Mouse (Mus musculus) hindbrain, embryonic 13.5 days (tissue): ENCODE results near the gene Zbtb43. TPM values are rescaled to one million over a fixed set of nuclear protein-coding genes. Genes with fewer than 3 reads are reported as not detected.

Source experiments
- ATAC-seq: fragments of 200-750 bp; cut with Nextera tagmentation; 2 replicates; pipeline ENCODE4 v1.8.0; 2017; ENCODE audit warnings: moderate TSS enrichment; ENCODE audit not compliant: low FRiP score
- H3K27ac ChIP-seq: fragments of 300-500 bp; sonication (generic); 2 replicates; pipeline ENCODE4 v1.5.1; 2015; ENCODE audit warnings: inconsistent platforms, mild to moderate bottlenecking, moderate library complexity
- H3K27me3 ChIP-seq: fragments of 300-500 bp; sonication (generic); 2 replicates; pipeline ENCODE4 v1.6.1; 2015; ENCODE audit warnings: mild to moderate bottlenecking, inconsistent platforms
- H3K36me3 ChIP-seq: fragments of 300-500 bp; sonication (generic); 2 replicates; pipeline ENCODE4 v1.6.1; 2015; ENCODE audit warnings: mild to moderate bottlenecking, inconsistent platforms
- H3K4me1 ChIP-seq: fragments of 300-500 bp; sonication (generic); replicated peaks from 2 replicates; pipeline ENCODE4 v1.6.1; 2015; ENCODE audit warnings: inconsistent platforms
- H3K4me2 ChIP-seq: fragments of 300-500 bp; sonication (generic); 2 replicates; pipeline ENCODE4 v1.6.1; 2015; ENCODE audit warnings: inconsistent platforms, mild to moderate bottlenecking, moderate library complexity
- H3K4me3 ChIP-seq: fragments of 300-500 bp; sonication (generic); 2 replicates; pipeline ENCODE4 v1.5.1; 2015; ENCODE audit warnings: mild to moderate bottlenecking, inconsistent platforms
- H3K9ac ChIP-seq: fragments of 300-500 bp; sonication (generic); 2 replicates; pipeline ENCODE4 v1.6.1; 2015; ENCODE audit warnings: mild to moderate bottlenecking, inconsistent platforms
- H3K9me3 ChIP-seq: fragments of 300-500 bp; sonication (generic); 2 replicates; pipeline ENCODE4 v1.6.1; 2016; ENCODE audit warnings: inconsistent platforms
- WGBS: fragments of 180-500 bp; shearing (Covaris S2); methylation state at CpG from one replicate; pipeline ENCODE4 v1.1.7; 2015; 5-methylcytosine and 5-hydroxymethylcytosine counted together
- polyA plus RNA-seq: library from polyadenylated mRNA; unstranded; fragments of >200 nt; fragmentation: Nextera tagmentation; extraction: Ambion mirVana; gene quantifications from 2 replicates; pipeline ENCODE4 v1.2.1, GENCODE M21; 2015

The Zbtb43 gene
- 27.7 and 28.2 TPM in 2 replicates for polyA plus RNA-seq

GRCm38 (mm10) chr2:33468466-33469097 lies at the start of gene Zbtb43:
Gene Zbtb43 (minus strand): TSS chr2:33468559.
- H3K4me1 ChIP-seq, result peaks cover 34% of the 10 kb centered on the region
- 0 out of 2 replicates have a peak, but pooled peaks cover 9% of the 10 kb centered on the region for H3K27me3 ChIP-seq
- H3K9me3 ChIP-seq, result no peaks in the 10 kb centered on the region
- peaks cover 6% of the 10 kb centered on the region for H3K36me3 ChIP-seq
- peak within 1 kb of the TSS; percentile 94 for H3K4me2 ChIP-seq
- peak within 1 kb of the TSS; percentile 93 for H3K4me3 ChIP-seq
- H3K9ac ChIP-seq, result peak within 1 kb of the TSS; percentile 95
- WGBS, result 5% methylated on average over 36 of the region's 36 CpGs
- ATAC-seq, result peak; percentile 95
- H3K27ac ChIP-seq, result peak within 1 kb of the TSS; percentile 76

- ATAC-seq, result 0 out of 2 replicates have a peak, but pooled peaks have one; percentile 32
- peak overlapping the region; percentile 71 for H3K27ac ChIP-seq
- peaks cover 15% of the 10 kb centered on the region; the same call in 1 of the 2 replicates for H3K4me1 ChIP-seq
- WGBS, result 64% methylated on average over 19 of the region's 19 CpGs
- H3K4me3 ChIP-seq, result no peak overlapping the region
- 0 out of 2 replicates have a peak overlapping the region, but pooled peaks have one; percentile 19 for H3K4me2 ChIP-seq
- H3K36me3 ChIP-seq, result no peaks in the 10 kb centered on the region
- H3K9ac ChIP-seq, result no peak overlapping the region
- H3K27me3 ChIP-seq, result 0 out of 2 replicates have a peak, but pooled peaks cover 3% of the 10 kb centered on the region
- no peaks in the 10 kb centered on the region for H3K9me3 ChIP-seq
Measured at GRCm38 (mm10) chr2:33515856-33516255, 47.5 kb upstream of the Zbtb43 start.

GRCm38 (mm10) chr2:33515431-33515830 lies 47.1 kb upstream of the Zbtb43 start:
- H3K27ac ChIP-seq, result peak overlapping the region; percentile 71
- H3K9ac ChIP-seq, result no peak overlapping the region
- no peak for ATAC-seq
- no peaks in the 10 kb centered on the region for H3K36me3 ChIP-seq
- H3K9me3 ChIP-seq, result no peaks in the 10 kb centered on the region
- H3K4me1 ChIP-seq, result peaks cover 15% of the 10 kb centered on the region; the same call in 1 of the 2 replicates
- 0 out of 2 replicates have a peak, but pooled peaks cover 3% of the 10 kb centered on the region for H3K27me3 ChIP-seq
- H3K4me2 ChIP-seq, result 0 out of 2 replicates have a peak overlapping the region, but pooled peaks have one; percentile 19
- no peak overlapping the region for H3K4me3 ChIP-seq
- 89% methylated on average over 8 of the region's 8 CpGs for whole genome bisulfite sequencing

GRCm38 (mm10) chr2:33510791-33511190 lies 42.4 kb upstream of the Zbtb43 start:
- ATAC-seq, result no peak
- Histone ChIP-seq H3K36me3 (no peaks in the 10 kb centered on the region), H3K27ac (no peak overlapping the region), H3K4me1 (peaks cover 4% of the 10 kb centered on the region; the same call in 1 of the 2 replicates), H3K4me3 (no peak overlapping the region), H3K4me2 (no peak overlapping the region), H3K27me3 (no peaks in the 10 kb centered on the region), H3K9me3 (no peaks in the 10 kb centered on the region), H3K9ac (no peak overlapping the region)
- 100% methylated on average over 1 of the region's 1 CpGs for WGBS

GRCm38 (mm10) chr2:33502602-33503001 lies 34.2 kb upstream of the Zbtb43 start:
- Histone ChIP-seq H3K4me3 (no peak overlapping the region), H3K9me3 (peaks cover 14% of the 10 kb centered on the region), H3K27me3 (no peaks in the 10 kb centered on the region), H3K27ac (no peak overlapping the region), H3K9ac (no peak overlapping the region), H3K36me3 (no peaks in the 10 kb centered on the region), H3K4me2 (no peak overlapping the region), H3K4me1 (0 out of 2 replicates have a peak, but pooled peaks cover 2% of the 10 kb centered on the region)
- no peak for ATAC-seq
- 51% methylated on average over 2 of the region's 2 CpGs for WGBS

GRCm38 (mm10) chr2:33498280-33498679 lies 29.9 kb upstream of the Zbtb43 start:
- H3K27ac ChIP-seq, result no peak overlapping the region
- H3K36me3 ChIP-seq, result no peaks in the 10 kb centered on the region
- H3K27me3 ChIP-seq, result no peaks in the 10 kb centered on the region
- no peak overlapping the region for H3K4me2 ChIP-seq
- H3K9ac ChIP-seq, result no peak overlapping the region
- H3K4me1 ChIP-seq, result 0 out of 2 replicates have a peak, but pooled peaks cover under 1% of the 10 kb centered on the region
- H3K9me3 ChIP-seq, result peaks cover 19% of the 10 kb centered on the region
- no peak for ATAC-seq
- no peak overlapping the region for H3K4me3 ChIP-seq
- WGBS, result 76% methylated on average over 4 of the region's 4 CpGs

- Histone ChIP-seq H3K36me3 (no peaks in the 10 kb centered on the region), H3K9ac (no peak overlapping the region), H3K9me3 (peaks cover 19% of the 10 kb centered on the region), H3K4me1 (no peaks in the 10 kb centered on the region), H3K4me2 (no peak overlapping the region), H3K4me3 (no peak overlapping the region), H3K27me3 (0 out of 2 replicates have a peak, but pooled peaks cover 2% of the 10 kb centered on the region), H3K27ac (no peak overlapping the region)
- 51% methylated on average over 3 of the region's 3 CpGs for whole genome bisulfite sequencing
- ATAC-seq, result no peak
Measured at GRCm38 (mm10) chr2:33495654-33496053, 27.3 kb upstream of the Zbtb43 start.

GRCm38 (mm10) chr2:33492041-33492440 lies 23.7 kb upstream of the Zbtb43 start:
- no peak overlapping the region for H3K27ac ChIP-seq
- WGBS, result 96% methylated on average over 3 of the region's 3 CpGs
- ATAC-seq, result no peak

GRCm38 (mm10) chr2:33489565-33489964 lies 21.2 kb upstream of the Zbtb43 start:
- peaks cover 13% of the 10 kb centered on the region for H3K4me1 ChIP-seq
- no peak overlapping the region for H3K4me3 ChIP-seq
- no peak overlapping the region for H3K27ac ChIP-seq
- 0 out of 2 replicates have a peak, but pooled peaks have one; percentile 39 for ATAC-seq
- 0 out of 2 replicates have a peak, but pooled peaks cover 18% of the 10 kb centered on the region for H3K27me3 ChIP-seq
- WGBS, result 43% methylated on average over 10 of the region's 10 CpGs
- H3K36me3 ChIP-seq, result no peaks in the 10 kb centered on the region
- no peak overlapping the region for H3K9ac ChIP-seq
- H3K9me3 ChIP-seq, result no peaks in the 10 kb centered on the region
- H3K4me2 ChIP-seq, result no peak overlapping the region

More at GRCm38 (mm10) chr2:33492041-33492440, 23.7 kb upstream of the Zbtb43 start:
- 0 out of 2 replicates have a peak, but pooled peaks cover 5% of the 10 kb centered on the region for H3K9me3 ChIP-seq
- H3K27me3 ChIP-seq, result 0 out of 2 replicates have a peak, but pooled peaks cover 7% of the 10 kb centered on the region
- no peaks in the 10 kb centered on the region for H3K36me3 ChIP-seq
- H3K9ac ChIP-seq, result no peak overlapping the region
- H3K4me1 ChIP-seq, result peaks cover 12% of the 10 kb centered on the region
- no peak overlapping the region for H3K4me2 ChIP-seq
- no peak overlapping the region for H3K4me3 ChIP-seq

- Histone ChIP-seq H3K27me3 (0 out of 2 replicates have a peak, but pooled peaks cover 18% of the 10 kb centered on the region), H3K4me1 (peaks cover 16% of the 10 kb centered on the region), H3K4me3 (no peak overlapping the region), H3K27ac (peak overlapping the region; percentile 65), H3K36me3 (no peaks in the 10 kb centered on the region), H3K9ac (peak overlapping the region; percentile 55), H3K4me2 (no peak overlapping the region), H3K9me3 (no peaks in the 10 kb centered on the region)
- 43% methylated on average over 8 of the region's 8 CpGs for WGBS
- ATAC-seq, result peak; percentile 41; the same call in 1 of the 2 replicates
Measured at GRCm38 (mm10) chr2:33487332-33487731, 19.0 kb upstream of the Zbtb43 start.

- 5% methylated on average over 9 of the region's 9 CpGs for WGBS
- H3K9ac ChIP-seq, result peak overlapping the region; percentile 55; the same call in 1 of the 2 replicates
- no peak overlapping the region for H3K4me3 ChIP-seq
- no peaks in the 10 kb centered on the region for H3K36me3 ChIP-seq
- H3K27me3 ChIP-seq, result 0 out of 2 replicates have a peak, but pooled peaks cover 16% of the 10 kb centered on the region
- no peak overlapping the region for H3K4me2 ChIP-seq
- peak overlapping the region; percentile 65 for H3K27ac ChIP-seq
- H3K9me3 ChIP-seq, result no peaks in the 10 kb centered on the region
- peaks cover 18% of the 10 kb centered on the region for H3K4me1 ChIP-seq
- ATAC-seq, result peak; percentile 59; the same call in 1 of the 2 replicates
Measured at GRCm38 (mm10) chr2:33486866-33487265, 18.5 kb upstream of the Zbtb43 start.

- WGBS, result 90% methylated on average over 10 of the region's 10 CpGs
- no peak for ATAC-seq
- H3K27me3 ChIP-seq, result no peaks in the 10 kb centered on the region
- no peaks in the 10 kb centered on the region for H3K36me3 ChIP-seq
- H3K9ac ChIP-seq, result no peak overlapping the region
- H3K27ac ChIP-seq, result no peak overlapping the region
- no peaks in the 10 kb centered on the region for H3K9me3 ChIP-seq
- H3K4me2 ChIP-seq, result no peak overlapping the region
- no peak overlapping the region for H3K4me3 ChIP-seq
- H3K4me1 ChIP-seq, result 0 out of 2 replicates have a peak, but pooled peaks cover 9% of the 10 kb centered on the region
Measured at GRCm38 (mm10) chr2:33477961-33478755, 9.8 kb upstream of the Zbtb43 start.
